Mouse (Mus musculus) myocyte (in vitro differentiated cells): Measurements from ENCODE around the gene Olfr159.

Experiments
- CEBPB ChIP-seq: IDR thresholded peaks from 2 replicates; pipeline ENCODE4 v1.6.1; 2011; ENCODE audit warnings: mild to moderate bottlenecking, moderate library complexity; ENCODE audit not compliant: poor library complexity, insufficient read depth, severe bottlenecking
- E2F4 ChIP-seq: IDR thresholded peaks from one replicate; pipeline ENCODE4 v1.6.1; 2011; ENCODE audit warnings: mild to moderate bottlenecking, control low read depth, moderate library complexity; ENCODE audit not compliant: insufficient read depth
- MAX ChIP-seq: IDR thresholded peaks from one replicate; pipeline ENCODE4 v1.6.1; 2011; ENCODE audit warnings: low read depth, mild to moderate bottlenecking, control low read depth
- POLR2A ChIP-seq: IDR thresholded peaks from one replicate; pipeline ENCODE4 v1.6.1; 2011; ENCODE audit warnings: low read depth, mild to moderate bottlenecking, control low read depth, moderate library complexity; ENCODE audit not compliant: insufficient read length
- POLR2AphosphoS2 ChIP-seq: IDR thresholded peaks from one replicate; pipeline ENCODE4 v1.6.1; 2011; ENCODE audit warnings: low read depth, control low read depth; ENCODE audit not compliant: insufficient read length
- TCF12 ChIP-seq: IDR thresholded peaks from one replicate; pipeline ENCODE4 v1.6.1; 2011; ENCODE audit warnings: mild to moderate bottlenecking, control low read depth; ENCODE audit not compliant: poor library complexity, insufficient read depth, severe bottlenecking
- TCF3 ChIP-seq: IDR thresholded peaks from one replicate; pipeline ENCODE4 v1.6.1; 2011; ENCODE audit warnings: low read depth, control low read depth; ENCODE audit not compliant: insufficient read length
- USF1 ChIP-seq: IDR thresholded peaks from one replicate; pipeline ENCODE4 v1.6.1; 2011; ENCODE audit warnings: low read depth, mild to moderate bottlenecking, control low read depth, moderate library complexity

DNA sequence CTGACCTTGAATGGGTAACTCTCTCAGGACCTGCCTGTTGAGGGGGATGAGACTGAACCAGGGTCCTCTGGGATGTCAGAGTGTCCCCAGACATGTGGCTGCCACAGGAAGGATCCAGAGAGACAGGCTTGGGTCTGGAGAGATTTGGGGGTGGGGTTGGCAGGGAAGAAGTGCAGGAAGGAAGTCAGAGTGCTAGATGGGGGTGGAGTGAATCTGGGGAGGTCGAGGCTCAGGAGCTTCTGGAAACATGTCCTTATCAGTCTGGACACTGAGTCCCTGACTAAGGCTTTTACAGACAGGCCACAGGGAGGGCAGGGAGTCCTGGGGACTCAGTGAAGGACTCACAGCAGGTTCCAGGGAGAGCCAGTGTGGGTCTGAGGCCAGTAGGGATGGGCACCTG lies 38.6 kb downstream of the Olfr159 start:
- TF ChIP-seq MAX (no peak), POLR2A (no peak), CEBPB (no peak), TCF3 (no peak), E2F4 (no peak), USF1 (no peak), TCF12 (no peak), POLR2AphosphoS2 (no peak)
